Mouse (Mus musculus): ENCODE data around the gene Mst1. TPM values are rescaled to one million over a fixed set of nuclear protein-coding genes. Genes with fewer than 3 reads are reported as not detected.

The Mst1 gene
- polyA plus RNA-seq, 1 experiment from 2014 or later, result 0.41 TPM

DNA sequence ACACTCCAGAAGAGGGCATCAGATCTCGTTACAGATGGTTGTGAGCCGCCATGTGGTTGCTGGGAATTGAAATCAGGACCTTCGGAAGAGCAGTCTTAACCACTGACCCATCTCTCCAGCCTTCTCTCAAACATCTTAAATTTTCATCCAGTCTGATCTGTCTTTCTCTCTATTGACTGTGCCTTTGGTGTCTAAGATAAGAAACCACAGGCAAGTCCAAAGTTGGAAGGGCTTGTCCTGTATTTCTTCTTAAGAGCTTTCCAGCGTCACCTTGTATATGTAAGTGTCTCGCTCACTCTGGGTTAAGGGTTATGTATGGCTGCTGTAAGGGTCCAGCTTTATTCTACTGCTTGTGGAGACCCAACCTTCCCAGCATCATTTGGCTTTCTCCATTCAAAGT is 51.3 kb downstream of the Mst1 start:
- no peaks in the 10 kb centered on the region for H3K4me1 ChIP-seq (replicated peaks; ENCODE audit: control insufficient read depth, insufficient read depth, low read length)
- 74% methylated on average over 5 of the region's 5 CpGs for WGBS
- no peak for ATAC-seq (ENCODE audit: low read depth)
- no peak overlapping the region for H3K9ac ChIP-seq (ENCODE audit: low read length)
- no peak overlapping the region for H3K4me3 ChIP-seq (ENCODE audit: low read length)
- no peaks in the 10 kb centered on the region for H3K27me3 ChIP-seq (ENCODE audit: control insufficient read depth, insufficient read depth, low read depth, low read length)
- no peaks in the 10 kb centered on the region for H3K36me3 ChIP-seq (ENCODE audit: control insufficient read depth, insufficient read depth, low read length)
- no peaks in the 10 kb centered on the region for H3K9me3 ChIP-seq (ENCODE audit: control insufficient read depth, low read length)
- no peak overlapping the region for H3K4me2 ChIP-seq (ENCODE audit: low read depth, low read length)
- H3K27ac ChIP-seq (ENCODE audit: low read length), result no peak overlapping the region

DNA sequence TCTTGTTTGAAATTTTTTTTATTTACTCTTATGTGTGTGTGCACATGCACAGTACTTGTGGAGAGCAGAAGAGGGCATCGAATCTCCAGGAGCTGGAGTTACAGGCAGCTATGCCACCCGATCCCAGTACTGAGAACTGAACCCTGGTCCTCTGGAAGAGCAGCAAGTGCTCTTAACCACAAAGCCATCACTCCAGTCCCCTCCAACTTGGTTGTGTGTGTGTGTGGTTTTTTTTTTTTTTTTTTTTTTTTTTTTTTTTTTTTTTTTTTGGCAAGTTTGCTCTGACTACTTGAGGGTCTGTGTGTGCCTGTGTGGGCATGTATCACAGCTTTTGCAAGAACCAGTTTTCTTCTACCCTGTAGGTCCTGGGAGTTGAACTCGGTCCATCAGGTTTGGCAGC is 52.1 kb downstream of the Mst1 start:
- peaks cover 6% of the 10 kb centered on the region; the same call in 1 of the 2 replicates for H3K4me1 ChIP-seq (replicated peaks; ENCODE audit: control insufficient read depth, insufficient read depth, low read length)
- ATAC-seq (ENCODE audit: low read depth), result no peak
- no peaks in the 10 kb centered on the region for H3K36me3 ChIP-seq (ENCODE audit: control insufficient read depth, insufficient read depth, low read length)
- H3K9me3 ChIP-seq (ENCODE audit: control insufficient read depth, low read length), result no peaks in the 10 kb centered on the region
- no peak overlapping the region for H3K4me2 ChIP-seq (ENCODE audit: low read depth, low read length)
- WGBS, result 78% methylated on average over 3 of the region's 3 CpGs
- H3K27me3 ChIP-seq (ENCODE audit: control insufficient read depth, insufficient read depth, low read depth, low read length), result no peaks in the 10 kb centered on the region
- no peak overlapping the region for H3K27ac ChIP-seq (ENCODE audit: low read length)
- H3K9ac ChIP-seq (ENCODE audit: low read length), result no peak overlapping the region
- H3K4me3 ChIP-seq (ENCODE audit: low read length), result no peak overlapping the region

DNA sequence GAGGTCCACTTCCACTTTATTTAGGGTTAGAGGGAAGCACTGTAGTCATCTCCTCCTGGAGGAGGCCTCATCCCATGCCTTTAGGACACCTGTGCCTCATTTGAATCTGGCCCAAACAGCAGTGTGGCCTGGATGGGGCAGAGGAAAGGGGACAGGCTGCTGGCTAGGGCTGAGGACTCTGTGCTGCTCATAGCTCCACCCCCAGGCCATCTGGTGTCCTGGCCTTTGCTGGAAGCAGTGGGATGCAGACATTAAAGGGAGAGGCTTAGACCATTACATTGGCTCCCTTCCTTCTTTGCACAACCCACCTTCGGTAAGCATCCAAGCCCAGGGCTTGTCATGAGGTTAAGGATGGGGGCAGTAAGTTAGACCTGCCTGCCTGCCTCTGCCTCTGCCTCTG is 53.2 kb downstream of the Mst1 start:
- ATAC-seq (ENCODE audit: low read depth), result no peak
- no peaks in the 10 kb centered on the region for H3K36me3 ChIP-seq (ENCODE audit: control insufficient read depth, insufficient read depth, low read length)
- no peaks in the 10 kb centered on the region for H3K27me3 ChIP-seq (ENCODE audit: control insufficient read depth, insufficient read depth, low read depth, low read length)
- no peaks in the 10 kb centered on the region for H3K9me3 ChIP-seq (ENCODE audit: control insufficient read depth, low read length)
- no peak overlapping the region for H3K9ac ChIP-seq (ENCODE audit: low read length)
- 29% methylated on average over 1 of the region's 1 CpGs for WGBS
- H3K4me3 ChIP-seq (ENCODE audit: low read length), result no peak overlapping the region
- no peak overlapping the region for H3K27ac ChIP-seq (ENCODE audit: low read length)
- no peak overlapping the region for H3K4me2 ChIP-seq (ENCODE audit: low read depth, low read length)
- H3K4me1 ChIP-seq (replicated peaks; ENCODE audit: control insufficient read depth, insufficient read depth, low read length), result peaks cover 6% of the 10 kb centered on the region; the same call in 1 of the 2 replicates

Small RNA genes within 50 kb of the gene (microRNA-seq; reads per million reads assigned to microRNA genes)
- not detected for gene Gm47303
- gene Mir7088, result not detected

Other genes with a start within 250 kb of the Mst1 start
- 70.0 and 70.2 TPM in 2 replicates for gene Rbm6, start 207.2 kb upstream of the Mst1 start, polyA plus RNA-seq (2015; fragmentation: Nextera tagmentation; extraction: Ambion mirVana)
- gene Mon1a, start 192.3 kb upstream of the Mst1 start, polyA plus RNA-seq (2015; fragmentation: Nextera tagmentation; extraction: Ambion mirVana), result 12.5 and 13.8 TPM in 2 replicates
- gene Mst1r, start 173.6 kb upstream of the Mst1 start, polyA plus RNA-seq (2015; fragmentation: Nextera tagmentation; extraction: Ambion mirVana), result 3.5 and 6.0 TPM in 2 replicates
- not detected in 2 replicates for gene Actl11, start 152.0 kb upstream of the Mst1 start, polyA plus RNA-seq (2015; fragmentation: Nextera tagmentation; extraction: Ambion mirVana)
- gene Camkv, start 144.8 kb upstream of the Mst1 start, polyA plus RNA-seq (2015; fragmentation: Nextera tagmentation; extraction: Ambion mirVana), result 2.0 and 2.5 TPM in 2 replicates
- 24.0 and 24.3 TPM in 2 replicates for gene Traip, start 130.3 kb upstream of the Mst1 start, polyA plus RNA-seq (2015; fragmentation: Nextera tagmentation; extraction: Ambion mirVana)
- 20.6 and 24.2 TPM in 2 replicates for gene Uba7, start 104.9 kb upstream of the Mst1 start, polyA plus RNA-seq (2015; fragmentation: Nextera tagmentation; extraction: Ambion mirVana)
- 3.4 and 4.8 TPM in 2 replicates for gene Gm20661, start 97.4 kb upstream of the Mst1 start, polyA plus RNA-seq (2015; fragmentation: Nextera tagmentation; extraction: Ambion mirVana)
- 64.3 and 71.1 TPM in 2 replicates for gene Inka1, start 94.6 kb upstream of the Mst1 start, polyA plus RNA-seq (2015; fragmentation: Nextera tagmentation; extraction: Ambion mirVana)
- gene Cdhr4, start 87.9 kb upstream of the Mst1 start, polyA plus RNA-seq (2015; fragmentation: Nextera tagmentation; extraction: Ambion mirVana), result 7.7 and 9.4 TPM in 2 replicates
- gene Gm20662, start 84.1 kb upstream of the Mst1 start, polyA plus RNA-seq (2015; fragmentation: Nextera tagmentation; extraction: Ambion mirVana), result 0.36 and 0.75 TPM in 2 replicates
- 55.3 and 57.5 TPM in 2 replicates for gene Ip6k1, start 77.9 kb upstream of the Mst1 start, polyA plus RNA-seq (2015; fragmentation: Nextera tagmentation; extraction: Ambion mirVana)
- gene Gmppb, start 31.2 kb upstream of the Mst1 start, polyA plus RNA-seq (2015; fragmentation: Nextera tagmentation; extraction: Ambion mirVana), result 25.6 and 26.5 TPM in 2 replicates
- 2.5 and 3.0 TPM in 2 replicates for gene Amigo3, start 27.3 kb upstream of the Mst1 start, polyA plus RNA-seq (2015; fragmentation: Nextera tagmentation; extraction: Ambion mirVana)
- gene Rnf123, start 2.9 kb downstream of the Mst1 start, polyA plus RNA-seq (2015; fragmentation: Nextera tagmentation; extraction: Ambion mirVana), result 24.9 and 27.1 TPM in 2 replicates
- gene Apeh, start 14.2 kb downstream of the Mst1 start, polyA plus RNA-seq (2015; fragmentation: Nextera tagmentation; extraction: Ambion mirVana), result 53.1 and 59.9 TPM in 2 replicates
- 0.26 and 0.30 TPM in 2 replicates for gene Bsn, start 109.9 kb downstream of the Mst1 start, polyA plus RNA-seq (2015; fragmentation: Nextera tagmentation; extraction: Ambion mirVana)
- gene Dag1, start 183.5 kb downstream of the Mst1 start, polyA plus RNA-seq (2015; fragmentation: Nextera tagmentation; extraction: Ambion mirVana), result 124 and 141 TPM in 2 replicates
- 36.8 and 41.6 TPM in 2 replicates for gene Nicn1, start 210.0 kb downstream of the Mst1 start, polyA plus RNA-seq (2015; fragmentation: Nextera tagmentation; extraction: Ambion mirVana)
- gene Amt, start 216.4 kb downstream of the Mst1 start, polyA plus RNA-seq (2015; fragmentation: Nextera tagmentation; extraction: Ambion mirVana), result 19.1 and 21.9 TPM in 2 replicates
- 531 and 556 TPM in 2 replicates for gene Rhoa, start 225.7 kb downstream of the Mst1 start, polyA plus RNA-seq (2015; fragmentation: Nextera tagmentation; extraction: Ambion mirVana)
- gene Tcta, start 225.7 kb downstream of the Mst1 start, polyA plus RNA-seq (2015; fragmentation: Nextera tagmentation; extraction: Ambion mirVana), result 38.0 and 41.8 TPM in 2 replicates

All from lung, embryonic 16.5 days (tissue).